Mouse (Mus musculus) bone marrow macrophage, adult 2 months (primary cell): ENCODE results near the gene Gm4064. TPM values are rescaled to one million over a fixed set of nuclear protein-coding genes. Genes with fewer than 3 reads are reported as not detected.
"Not testable (repeated sequence)": the region's sequence is repeated elsewhere in the genome, so short reads cannot be mapped to it uniquely, and the experiment has no call there.

ENCODE experiments used
- H3K27ac ChIP-seq: 2 replicates; pipeline ENCODE4 v1.5.1; 2012; ENCODE audit warnings: low read depth, low read length; ENCODE audit not compliant: insufficient read depth
- H3K4me1 ChIP-seq: 2 replicates; pipeline ENCODE4 v1.6.1; 2012; ENCODE audit warnings: low read length; ENCODE audit not compliant: control insufficient read depth, insufficient read depth
- H3K4me3 ChIP-seq: 2 replicates; pipeline ENCODE4 v1.5.1; 2012; ENCODE audit warnings: mild to moderate bottlenecking, low read length, moderate library complexity; ENCODE audit not compliant: insufficient read depth
- polyA plus RNA-seq: library from polyadenylated mRNA; stranded (reverse); fragments of >200 nt; gene quantifications from 2 replicates; pipeline ENCODE4 v1.2.4, GENCODE M21; 2012; ENCODE audit not compliant: missing spikeins, insufficient read depth, insufficient read length

Gm4064 gene
- not detected in 2 replicates for polyA plus RNA-seq

DNA sequence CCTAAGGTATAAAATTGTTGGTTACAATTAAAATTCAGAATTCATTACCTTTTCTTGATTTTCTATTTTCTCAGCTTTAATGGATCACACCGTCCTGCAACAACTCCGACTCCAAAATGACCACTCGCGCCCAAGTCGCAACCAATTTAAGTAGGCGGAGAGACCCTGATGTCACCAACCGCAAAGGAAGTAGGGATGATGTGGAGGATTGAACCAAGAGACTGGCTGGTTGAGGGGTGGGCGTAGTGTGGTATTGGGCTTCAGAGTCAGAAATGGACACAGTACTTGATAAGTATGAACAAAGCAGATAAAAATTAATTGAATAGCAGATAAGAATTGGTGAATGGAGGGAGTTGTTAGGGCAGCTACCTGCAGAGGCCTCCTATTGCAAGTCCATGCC lies at the start of gene Gm4064:
Gene Gm4064 (minus strand): TSS at position 101 of the 400 bp plus-strand sequence.
- not testable (repeated sequence) for H3K4me3 ChIP-seq, H3K4me1 ChIP-seq, H3K27ac ChIP-seq

DNA sequence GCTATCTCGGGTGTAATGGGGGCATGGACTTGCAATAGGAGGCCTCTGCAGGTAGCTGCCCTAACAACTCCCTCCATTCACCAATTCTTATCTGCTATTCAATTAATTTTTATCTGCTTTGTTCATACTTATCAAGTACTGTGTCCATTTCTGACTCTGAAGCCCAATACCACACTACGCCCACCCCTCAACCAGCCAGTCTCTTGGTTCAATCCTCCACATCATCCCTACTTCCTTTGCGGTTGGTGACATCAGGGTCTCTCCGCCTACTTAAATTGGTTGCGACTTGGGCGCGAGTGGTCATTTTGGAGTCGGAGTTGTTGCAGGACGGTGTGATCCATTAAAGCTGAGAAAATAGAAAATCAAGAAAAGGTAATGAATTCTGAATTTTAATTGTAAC lies 34.4 kb upstream of the Gm4064 start, which contains the start of the genes Rbmy and Gm10256:
Gene Rbmy (plus strand): TSS at position 301 of the 400 bp plus-strand sequence.
Gene Gm10256 (plus strand): TSS at position 320 of the 400 bp plus-strand sequence.
- not testable (repeated sequence) for H3K4me1 ChIP-seq, H3K27ac ChIP-seq, H3K4me3 ChIP-seq

Other genes starting within 250 kb of the Gm4064 start
- gene H2al2c, start 197.1 kb downstream of the Gm4064 start, polyA plus RNA-seq = not detected in 2 replicates
- gene Sry, start 132.5 kb downstream of the Gm4064 start, polyA plus RNA-seq = not detected in 2 replicates
- not detected in 2 replicates for gene H2al2b, start 75.5 kb downstream of the Gm4064 start, polyA plus RNA-seq
- not detected in 2 replicates for gene Rbmy, start 34.5 kb upstream of the Gm4064 start, polyA plus RNA-seq
- not detected in 2 replicates for gene Gm10256, start 34.5 kb upstream of the Gm4064 start, polyA plus RNA-seq
- gene Gm10352, start 104.8 kb upstream of the Gm4064 start, polyA plus RNA-seq = not detected in 2 replicates
- gene Gm29289, start 136.4 kb upstream of the Gm4064 start, polyA plus RNA-seq = not detected in 2 replicates